Mouse (Mus musculus) Patski (cell line): ENCODE results near the gene Tmed8. TPM values are rescaled to one million over a fixed set of nuclear protein-coding genes. Genes with fewer than 3 reads are reported as not detected.

Experiments
- ATAC-seq: fragments of 100-300 bp; one replicate; pipeline ENCODE4 v1.8.0; 2021
- CTCF ChIA-PET: fragments of 350-600 bp; sonication (Branson Sonifier 250); formaldehyde crosslinking; loops from one replicate; lab custom pipeline; 2022; ENCODE audit warnings: inconsistent platforms; lab: Charles Lee
- POLR2A ChIA-PET: fragments of 350-600 bp; sonication (Branson Sonifier 250); formaldehyde crosslinking; loops from one replicate; lab custom pipeline; 2022; ENCODE audit warnings: antibody characterized with exemption, inconsistent platforms; lab: Charles Lee
- DNase-seq: peaks from one replicate; pipeline ENCODE4 v3.0.0-alpha.2; 2011; ENCODE audit warnings: low read depth, low spot score
- H3K27me3 ChIP-seq: fragments of 371-371 bp; one replicate; pipeline ENCODE4 v1.5.1; 2021
- CTCF ChIP-seq: fragments of 100-300 bp; IDR thresholded peaks from one replicate; pipeline ENCODE4 v1.5.1; 2021
- in situ Hi-C: fragments of 300-500 bp; cut with MboI; formaldehyde crosslinking; loops from 3 replicates; pipeline ENCODE4 v1.11.1; 2018; ENCODE audit warnings: low pct_unique_long_range_greater_than_20kb, mixed read lengths
- polyA plus RNA-seq: library from polyadenylated mRNA; unstranded; gene quantifications from one replicate; pipeline ENCODE4 v1.2.3, GENCODE M21; 2021

Gene Tmed8
- polyA plus RNA-seq, 1 experiment from 2014 or later = 13.8 TPM

GRCm38 (mm10) chr12:87201694-87202093, 1.4 kb upstream of the Tmed8 start:
- in situ Hi-C loops = no loop called here
- ATAC-seq = no peak
- POLR2A ChIA-PET = no interaction called here
- no peaks in the 10 kb centered on the region for H3K27me3 ChIP-seq
- no peak for TF ChIP-seq CTCF
- CTCF ChIA-PET = no interaction called here
- DNase-seq = no peak

DNA sequence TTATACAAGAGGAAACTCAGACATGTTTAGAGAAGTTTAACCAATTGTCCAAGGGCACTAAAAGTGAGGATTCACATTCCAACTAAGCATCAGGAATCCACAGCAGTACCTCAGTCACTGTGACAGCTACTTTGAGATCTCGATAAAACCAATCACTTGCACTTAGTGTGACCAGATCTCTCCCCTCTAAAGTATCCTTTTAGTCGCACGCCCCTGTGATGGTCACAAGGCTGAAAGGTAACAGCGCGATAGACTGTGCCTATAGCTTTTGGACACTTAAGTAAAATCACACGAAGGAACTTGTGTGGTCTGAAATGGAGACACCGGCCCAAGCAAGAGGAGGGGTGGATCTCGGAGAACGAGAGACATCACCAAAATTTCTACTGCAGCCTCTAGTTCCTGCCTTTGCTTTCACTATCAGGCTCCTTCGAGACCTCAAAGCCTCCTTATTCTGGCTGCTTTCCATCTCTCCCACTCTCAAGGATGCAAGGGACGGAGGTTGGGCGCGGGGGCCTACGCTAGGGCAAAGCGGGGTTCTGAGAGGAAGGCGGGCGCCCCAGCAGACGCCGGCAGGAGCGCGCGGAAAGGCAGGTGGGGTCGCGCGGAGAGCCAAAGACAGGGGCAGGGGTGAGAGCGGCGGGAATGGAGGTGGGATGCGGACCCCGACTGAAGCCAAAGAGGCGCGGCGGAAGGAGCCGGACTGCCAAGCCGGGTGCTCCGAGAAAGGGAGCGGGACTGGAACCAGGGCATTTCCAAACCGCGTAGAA, 865 bp downstream of the Tmed8 start, which contains the start of gene Samd15:
Gene Samd15 (plus strand): TSS at position 518 of the 767 bp plus-strand sequence.
- no peak for TF ChIP-seq CTCF
- ChIA-PET CTCF (no interaction called here), POLR2A (no interaction called here)
- peak; percentile 58 for ATAC-seq
- H3K27me3 ChIP-seq = no peaks in the 10 kb centered on the region
- no peak for DNase-seq
- in situ Hi-C loops = no loop called here

GRCm38 (mm10) chr12:87198792-87199191, 1.5 kb downstream of the Tmed8 start:
- ChIA-PET POLR2A (no interaction called here), CTCF (no interaction called here)
- TF ChIP-seq CTCF = no peak
- no peaks in the 10 kb centered on the region for H3K27me3 ChIP-seq
- ATAC-seq (no peak), DNase-seq (no peak)
- in situ Hi-C loops = no loop called here

DNA sequence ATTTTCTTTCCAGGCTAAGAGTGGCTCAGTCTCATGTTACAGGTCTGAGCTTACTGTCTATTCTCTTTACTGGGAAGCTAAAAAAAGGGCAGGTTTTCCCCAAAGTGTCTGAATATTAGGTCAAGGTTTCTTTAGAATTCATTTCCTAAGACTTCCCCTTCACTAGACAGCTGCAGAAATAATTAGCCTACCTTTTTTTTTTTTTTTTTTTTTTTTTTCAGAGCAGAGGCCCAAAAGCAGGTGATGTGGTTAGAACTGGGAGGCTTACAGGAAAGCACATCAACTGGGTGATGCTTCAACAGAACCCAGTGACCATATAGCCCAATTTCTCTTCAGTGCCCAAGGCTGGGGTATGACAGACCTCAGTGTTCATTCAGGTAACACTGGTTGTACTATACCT, 3.9 kb downstream of the Tmed8 start:
- in situ Hi-C loops = no loop called here
- no peaks in the 10 kb centered on the region for H3K27me3 ChIP-seq
- TF ChIP-seq CTCF = no peak
- CTCF ChIA-PET = interaction anchor here (1.2 to 1.3 kb wide), 2 partner anchors 37 to 54 kb away, joined by 3 read pairs; no protein-coding TSS in a partner anchor
- ATAC-seq (no peak), DNase-seq (no peak)
- POLR2A ChIA-PET = interaction anchor here (0.7 kb wide), 1 partner anchor 1206 kb away, joined by 3 read pairs; no protein-coding TSS in a partner anchor

DNA sequence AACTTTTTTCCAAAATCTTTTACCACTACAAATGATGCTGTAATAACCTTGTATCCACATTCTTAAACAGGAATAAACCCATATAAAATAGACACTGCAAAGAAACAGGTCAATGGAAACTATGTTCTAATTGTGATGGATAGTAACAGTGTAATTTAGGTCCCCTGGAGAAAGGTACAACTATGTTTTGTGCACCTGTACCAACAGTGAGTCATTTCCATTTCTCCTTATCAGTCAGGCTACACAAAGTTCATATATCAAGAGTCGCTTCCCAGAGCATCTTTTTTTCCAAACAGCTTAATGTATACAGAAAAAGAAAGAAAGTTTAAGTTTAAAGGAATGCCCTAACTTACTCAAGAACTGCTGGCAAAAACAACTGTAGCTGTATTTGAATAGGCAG, 5.2 kb downstream of the Tmed8 start:
- in situ Hi-C loops = no loop called here
- ChIA-PET CTCF (no interaction called here), POLR2A (no interaction called here)
- no peaks in the 10 kb centered on the region for H3K27me3 ChIP-seq
- TF ChIP-seq CTCF = no peak
- ATAC-seq (no peak), DNase-seq (no peak)

DNA sequence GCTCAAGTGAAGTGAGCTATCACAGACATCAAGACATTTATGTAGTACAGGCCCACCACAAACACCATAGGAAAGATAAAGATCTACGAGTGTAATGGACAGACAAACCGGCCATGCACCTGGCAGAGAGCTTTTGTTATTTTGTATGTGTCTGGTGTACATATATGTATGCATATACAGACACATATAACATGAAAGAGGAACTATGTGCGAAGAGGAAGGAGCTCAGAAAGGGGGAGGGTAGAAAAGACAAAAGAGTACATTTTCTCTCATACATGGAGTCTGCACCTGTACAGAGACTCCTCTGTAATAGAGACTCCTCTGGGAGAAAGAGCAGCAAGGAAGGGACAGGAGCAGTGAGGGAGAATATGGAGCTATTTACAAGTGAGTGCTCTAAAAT, 7.2 kb downstream of the Tmed8 start:
- no peaks in the 10 kb centered on the region for H3K27me3 ChIP-seq
- TF ChIP-seq CTCF = no peak
- CTCF ChIA-PET = interaction anchor here (1.2 to 1.7 kb wide), 3 partner anchors 9 to 36 kb away, joined by 3 to 5 read pairs (median 5); no protein-coding TSS in a partner anchor
- ATAC-seq = no peak
- in situ Hi-C loops = no loop called here
- POLR2A ChIA-PET = interaction anchor here (0.6 kb wide), 1 partner anchor 840 kb away, joined by 7 read pairs; no protein-coding TSS in a partner anchor
- no peak for DNase-seq

GRCm38 (mm10) chr12:87177631-87178030, 22.6 kb downstream of the Tmed8 start:
- DNase-seq (no peak), ATAC-seq (no peak)
- no peaks in the 10 kb centered on the region for H3K27me3 ChIP-seq
- ChIA-PET CTCF (interaction anchor here (1.4 kb wide), 1 partner anchor 18 kb away, joined by 5 read pairs; no protein-coding TSS in a partner anchor), POLR2A (no interaction called here)
- TF ChIP-seq CTCF = no peak
- in situ Hi-C loops = no loop called here

GRCm38 (mm10) chr12:87175194-87175946, 24.9 kb downstream of the Tmed8 start:
- in situ Hi-C loops = no loop called here
- ChIA-PET CTCF (interaction anchor here (1.4 to 1.5 kb wide), 2 partner anchors 10 to 11 kb away, joined by 3 to 4 read pairs; no protein-coding TSS in a partner anchor), POLR2A (no interaction called here)
- no peak for TF ChIP-seq CTCF
- H3K27me3 ChIP-seq = no peaks in the 10 kb centered on the region
- ATAC-seq = no peak
- DNase-seq = no peak

- in situ Hi-C loops = no loop called here
- POLR2A ChIA-PET = interaction anchor here (0.6 to 0.9 kb wide), 2 partner anchors 13 to 77 kb away, joined by 3 to 8 read pairs; partner anchors contain the start of gene Pomt2
- CTCF ChIA-PET = no interaction called here
- TF ChIP-seq CTCF = no peak
- ATAC-seq (no peak), DNase-seq (no peak)
- H3K27me3 ChIP-seq = no peaks in the 10 kb centered on the region
Observed at GRCm38 (mm10) chr12:87160815-87161214, 39.4 kb downstream of the Tmed8 start.

DNA sequence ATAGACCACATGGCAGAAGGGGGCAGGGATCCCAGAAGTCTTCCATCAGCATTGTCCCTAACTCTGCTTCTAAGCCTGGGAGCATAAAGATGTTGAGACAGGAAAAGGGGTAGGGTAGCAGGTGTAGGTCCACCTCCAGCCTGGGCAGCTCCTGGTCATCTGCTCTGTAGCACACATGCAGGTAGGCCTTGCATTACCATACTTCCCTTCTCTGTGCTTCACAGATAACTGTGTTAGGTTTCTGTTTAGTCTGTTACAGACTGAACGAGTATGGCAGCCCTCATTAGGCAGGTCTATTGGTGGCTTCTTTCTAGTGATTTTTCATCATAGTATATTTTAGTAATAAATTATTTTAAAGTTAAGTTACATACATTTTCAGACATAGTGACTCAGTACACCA, 39.9 kb downstream of the Tmed8 start:
- H3K27me3 ChIP-seq = no peaks in the 10 kb centered on the region
- in situ Hi-C loops = no loop called here
- no peak for TF ChIP-seq CTCF
- DNase-seq (no peak), ATAC-seq (no peak)
- POLR2A ChIA-PET = interaction anchor here (0.9 kb wide), 1 partner anchor 12 kb away, joined by 8 read pairs; the partner anchor contains the start of gene Pomt2
- CTCF ChIA-PET = no interaction called here
